Mouse (Mus musculus) bone marrow, adult 2 months (tissue): ENCODE data around the gene Tnni3.

ENCODE experiments used
- CTCF ChIP-seq: fragments of 200-500 bp; IDR thresholded peaks from 2 replicates; pipeline ENCODE4 v1.5.1; 2011; ENCODE audit warnings: low read length, control low read depth; ENCODE audit not compliant: control insufficient read depth, insufficient read depth
- POLR2A ChIP-seq: fragments of 200-500 bp; IDR thresholded peaks from 2 replicates; pipeline ENCODE4 v1.6.1; 2011; ENCODE audit warnings: low read depth, mild to moderate bottlenecking, control low read depth, low read length, borderline replicate concordance; ENCODE audit not compliant: control insufficient read depth

DNA sequence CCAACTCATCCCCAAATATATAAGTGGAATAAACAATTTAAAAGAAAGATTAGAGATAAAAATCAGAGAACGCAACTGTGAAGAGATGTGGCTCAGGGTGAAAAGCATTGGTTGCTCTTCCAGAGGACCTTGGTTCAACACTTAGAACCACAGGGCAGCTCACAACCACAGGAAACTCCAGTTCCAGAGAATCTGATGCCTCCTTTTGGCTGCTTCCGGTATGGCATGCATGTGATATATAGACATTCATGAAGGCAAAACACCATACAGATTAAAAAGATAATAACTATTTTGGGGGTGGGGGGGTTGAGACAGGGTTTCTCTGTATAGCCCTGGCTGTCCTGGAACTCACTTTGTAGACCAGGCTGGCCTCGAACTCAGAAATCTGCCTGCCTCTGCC lies 38.6 kb upstream of the Tnni3 start:
- TF ChIP-seq POLR2A (no peak), CTCF (no peak)
